Mouse (Mus musculus): ENCODE results near the gene Flt1.
A peak's percentile ranks its signal among the peaks of the same experiment; 100 is the strongest.

Flt1 gene

DNA sequence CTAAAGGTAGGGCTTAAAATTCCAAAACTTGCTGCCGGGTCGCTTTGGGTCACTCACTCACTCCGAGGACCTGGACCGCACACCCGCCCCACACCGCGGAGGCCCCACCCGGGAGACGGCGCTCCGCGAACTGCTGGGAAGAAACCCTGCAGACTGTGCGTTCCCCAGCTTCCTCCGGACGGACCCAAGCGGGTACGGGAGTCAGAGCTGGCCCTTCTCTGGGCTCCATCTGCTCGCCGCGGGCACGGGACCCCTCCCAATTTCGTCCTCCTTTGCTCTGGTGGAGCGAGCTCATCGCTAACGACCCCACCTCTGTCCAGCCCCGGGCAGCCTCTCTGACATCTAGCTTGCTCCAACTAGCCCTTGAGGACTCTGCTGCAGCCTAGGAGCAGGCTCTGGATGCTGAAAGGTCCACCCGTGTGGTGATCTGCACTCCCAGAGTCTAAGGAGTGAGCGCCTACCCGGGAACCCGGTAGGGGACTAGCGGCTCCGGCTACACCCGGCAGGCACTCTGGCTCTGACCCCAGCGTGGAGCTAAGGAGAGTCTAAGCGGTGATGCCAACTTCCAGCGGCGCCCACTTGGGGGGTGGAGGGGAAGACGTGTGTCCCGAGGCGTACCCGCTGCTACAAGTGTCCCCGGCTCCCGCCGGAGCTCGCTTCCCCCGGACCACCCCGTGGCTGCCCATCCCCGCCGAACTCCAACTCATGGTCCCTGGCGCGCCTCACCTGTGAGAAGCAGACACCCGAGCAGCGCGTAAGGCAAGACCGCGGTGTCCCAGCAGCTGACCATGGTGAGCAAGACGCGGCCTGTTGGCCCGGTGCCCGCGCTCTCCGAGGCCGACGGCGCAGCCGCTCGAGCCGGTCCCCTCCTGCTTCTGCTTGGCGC, 623 bp downstream of the Flt1 start:
- peak; percentile 62 for DNase-seq (ENCODE audit: low spot score)

DNA sequence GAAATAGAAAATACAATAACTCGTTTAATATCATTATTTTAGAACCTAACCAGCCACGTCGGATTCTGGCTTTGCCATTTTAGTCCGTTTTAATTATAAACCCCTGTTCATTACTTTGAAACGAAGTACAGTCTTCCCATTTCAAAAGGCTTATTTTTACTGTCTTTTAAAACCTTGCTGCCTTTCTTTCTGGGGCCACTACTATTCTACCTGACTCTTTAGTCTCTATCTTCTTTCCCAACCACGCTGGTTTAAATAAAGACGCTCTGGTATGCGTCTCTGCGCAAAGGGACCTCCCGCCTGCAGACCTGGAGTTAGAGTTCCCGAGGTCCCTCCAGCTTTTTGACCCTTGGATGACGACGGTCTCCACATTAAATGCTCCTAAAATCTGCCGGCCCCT, 1.4 kb downstream of the Flt1 start:
- DNase-seq (ENCODE audit: low spot score): peak; percentile 36

DNA sequence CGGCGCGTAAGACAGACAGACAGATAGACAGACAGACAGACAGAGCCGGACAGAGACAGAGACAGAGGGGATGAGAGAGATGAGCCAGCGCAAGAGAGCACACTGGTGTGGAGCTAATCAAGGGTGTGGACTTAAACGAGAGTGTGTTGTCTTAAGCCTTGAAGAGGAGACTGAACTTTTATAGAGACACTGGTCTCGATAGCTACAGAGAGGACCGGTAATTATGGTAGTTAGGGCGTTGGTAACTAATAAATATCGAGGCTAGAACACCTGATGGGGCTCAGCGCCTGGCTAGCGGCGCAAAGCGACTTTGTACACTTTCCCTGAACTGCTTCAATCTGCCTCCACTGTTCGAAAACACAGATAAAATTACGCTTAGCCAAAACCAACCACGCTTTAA, 2.0 kb downstream of the Flt1 start:
- DNase-seq (ENCODE audit: low spot score): peak; percentile 35

DNA sequence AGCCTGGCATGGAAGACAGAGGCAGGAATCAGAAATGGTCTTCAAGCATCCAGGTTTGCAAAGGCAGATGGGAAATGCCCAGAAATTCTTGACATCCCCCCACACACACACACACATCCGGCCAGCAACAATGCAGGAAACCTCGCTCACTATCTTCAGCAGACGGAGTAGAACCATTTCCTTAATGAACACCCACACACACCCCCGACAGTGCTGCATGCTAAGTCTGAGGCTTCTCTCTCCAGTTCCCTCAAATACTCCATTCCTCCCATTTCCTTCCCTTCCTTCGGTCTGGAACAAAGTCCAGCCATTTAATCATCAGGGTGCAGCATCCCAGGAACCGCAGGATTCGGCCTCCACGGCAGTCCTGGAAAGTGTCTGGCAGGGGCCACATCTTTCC, 4.4 kb downstream of the Flt1 start:
- DNase-seq (ENCODE audit: low spot score): peak; percentile 15

DNA sequence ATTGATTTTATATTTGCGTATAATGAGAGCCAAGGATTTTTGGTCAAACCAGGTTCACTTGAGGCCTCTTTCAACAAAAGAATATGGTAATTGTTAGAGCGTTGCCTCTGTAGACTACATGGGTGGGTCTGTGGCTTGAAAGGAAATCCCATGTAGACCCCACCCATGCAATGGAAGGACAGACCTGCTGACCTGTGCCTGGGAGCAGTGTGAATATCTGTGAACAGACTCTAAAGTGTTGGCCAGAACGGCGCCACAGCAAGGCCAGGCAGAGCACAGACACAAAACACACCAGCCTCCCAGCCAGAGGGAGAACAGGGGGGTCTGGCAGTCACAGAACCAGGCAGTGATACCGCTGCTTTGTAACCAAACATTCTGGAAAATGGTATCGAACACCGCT, 7.5 kb downstream of the Flt1 start:
- DNase-seq (ENCODE audit: low spot score): no peak

DNA sequence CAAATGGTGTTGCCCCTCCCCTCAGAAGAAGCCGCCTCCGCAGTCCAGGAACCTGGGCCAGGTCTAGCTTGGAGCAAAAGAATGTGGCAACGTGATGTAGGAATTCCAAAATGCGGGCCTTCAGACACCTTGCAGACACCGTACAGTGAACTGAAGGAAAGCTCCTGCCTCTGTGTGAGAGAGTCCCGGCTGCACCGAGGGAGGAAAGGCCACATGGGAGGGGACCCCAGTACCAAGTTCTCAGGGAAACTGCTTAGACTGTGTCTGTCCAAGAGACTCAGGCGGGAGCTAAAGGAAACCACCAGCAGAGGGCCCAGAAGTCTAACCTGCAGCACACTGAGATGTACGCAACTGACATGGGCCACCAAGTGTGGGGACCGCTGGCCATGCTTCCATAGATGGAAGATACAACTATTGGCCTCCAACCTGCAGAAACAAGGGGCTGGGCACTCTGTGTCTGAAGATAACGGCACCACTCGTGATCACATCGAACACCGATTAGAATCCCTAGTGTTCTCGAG, 9.1 kb downstream of the Flt1 start:
- no peak for DNase-seq (ENCODE audit: low spot score)

DNA sequence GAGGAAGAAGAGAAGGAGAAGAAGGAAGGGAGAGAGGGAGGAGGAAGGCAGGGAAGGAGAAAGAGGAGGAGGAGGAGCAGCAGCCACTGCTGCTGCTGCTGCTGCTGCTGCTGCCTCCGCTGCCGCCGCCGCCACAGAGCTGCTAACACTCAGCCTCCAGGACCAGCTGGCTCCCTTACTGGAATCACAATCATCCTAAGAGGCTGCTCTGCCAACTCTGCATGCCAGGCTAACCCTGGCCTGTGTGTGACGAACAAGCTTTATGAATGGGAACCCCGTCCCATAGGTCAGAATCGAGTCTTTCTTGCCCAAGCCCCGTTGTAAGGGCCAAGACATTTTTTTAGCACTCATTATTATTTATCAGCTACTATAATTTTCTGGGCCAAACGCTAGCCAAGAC, 9.5 kb downstream of the Flt1 start:
- DNase-seq (ENCODE audit: low spot score): no peak

DNA sequence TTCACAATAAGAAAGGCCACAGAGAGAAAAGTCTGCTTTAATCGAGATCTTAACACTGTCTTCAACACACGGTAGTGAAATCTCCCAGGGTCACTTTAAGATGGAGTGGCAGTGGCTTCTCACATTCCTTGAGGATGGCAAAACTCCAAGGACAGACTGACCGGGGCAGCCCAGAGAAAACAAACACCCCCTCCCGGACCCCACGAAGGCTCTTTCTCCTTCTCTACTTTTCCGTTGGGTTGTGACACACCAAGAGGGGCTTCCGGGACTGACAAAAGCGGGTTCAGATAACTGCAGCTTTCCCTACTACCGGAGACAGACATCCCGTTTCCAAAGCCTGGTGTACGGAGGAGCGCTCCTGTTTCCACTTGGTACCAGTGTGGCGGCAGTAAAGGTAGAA, 10.4 kb downstream of the Flt1 start:
- DNase-seq (ENCODE audit: low spot score): no peak

DNA sequence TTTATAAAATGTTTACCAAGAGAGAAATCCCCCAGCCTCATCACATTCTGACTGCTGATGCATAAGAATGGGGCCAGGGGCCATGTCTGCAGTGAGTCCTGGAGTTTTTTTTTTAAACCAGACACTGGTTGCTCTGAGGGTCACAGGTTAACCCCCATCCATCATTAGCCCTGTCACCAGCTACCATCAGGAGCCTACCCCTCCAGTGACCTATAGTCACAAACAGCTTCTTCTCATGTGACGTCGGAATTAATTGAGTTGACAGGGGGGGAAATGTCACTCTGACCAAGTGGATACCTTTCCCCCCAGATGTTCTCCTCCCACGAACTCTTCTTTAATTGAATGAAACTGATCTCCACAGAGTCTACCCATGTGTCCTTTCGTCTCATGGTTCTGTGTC, 17.3 kb downstream of the Flt1 start:
- DNase-seq (ENCODE audit: low spot score): no peak

DNA sequence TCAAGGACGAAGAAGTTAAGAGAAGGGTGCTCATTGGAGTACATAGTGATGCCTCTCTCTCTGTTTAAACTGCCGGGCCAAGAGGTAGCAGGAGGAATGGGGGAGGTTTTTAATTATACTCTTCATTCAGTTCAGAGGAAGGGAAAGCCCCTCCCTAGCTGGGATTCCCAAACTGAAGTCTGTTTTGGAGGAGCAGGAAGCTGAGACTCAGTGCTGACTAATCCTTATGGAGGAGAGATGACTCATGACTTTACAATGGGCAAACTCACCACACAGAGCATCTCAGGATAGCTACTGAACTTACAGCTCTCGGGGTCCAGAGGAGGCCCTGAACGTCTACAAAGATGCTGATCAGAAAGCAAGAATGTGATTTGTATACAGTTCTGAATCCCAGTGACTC, 18.3 kb downstream of the Flt1 start:
- no peak for DNase-seq (ENCODE audit: low spot score)

DNA sequence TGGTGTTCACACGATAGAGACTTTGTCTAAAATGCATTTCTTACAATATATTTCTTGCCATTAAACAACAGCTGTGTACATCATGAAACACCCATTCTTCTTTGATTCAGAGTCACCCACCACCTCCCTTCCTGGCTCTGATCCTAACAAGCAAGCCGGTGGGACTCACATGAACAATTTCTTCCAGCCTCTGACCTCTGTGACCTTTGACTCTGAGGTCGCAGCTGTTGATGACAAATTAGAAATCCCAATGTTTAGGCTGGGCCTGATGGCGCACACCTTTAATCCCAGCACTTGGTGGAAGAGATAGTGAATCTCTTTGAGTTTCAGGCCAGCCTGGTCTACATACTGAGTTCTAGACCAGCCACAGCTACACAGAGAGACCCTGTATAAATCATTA, 20.9 kb downstream of the Flt1 start:
- DNase-seq (ENCODE audit: low spot score): no peak

DNA sequence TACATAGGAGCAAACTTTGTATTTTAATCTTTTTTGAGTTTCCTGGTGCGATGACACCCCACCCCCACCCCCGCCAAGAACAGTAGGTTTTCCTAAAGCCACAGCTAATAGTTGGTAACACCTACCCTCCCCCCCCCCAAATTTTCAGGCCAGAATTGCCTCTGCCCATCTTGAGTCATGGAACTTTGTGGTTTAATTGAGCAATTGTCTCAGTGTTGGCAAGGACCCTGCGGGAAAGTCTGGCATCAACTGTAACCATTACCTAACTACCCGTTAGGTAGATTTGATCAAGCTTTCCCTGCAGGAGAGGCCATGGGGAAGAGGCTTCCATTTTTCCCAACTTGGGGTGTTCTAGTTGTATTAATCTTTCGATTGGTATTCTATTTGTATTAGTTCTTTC, 23.4 kb downstream of the Flt1 start:
- DNase-seq (ENCODE audit: low spot score): no peak

DNA sequence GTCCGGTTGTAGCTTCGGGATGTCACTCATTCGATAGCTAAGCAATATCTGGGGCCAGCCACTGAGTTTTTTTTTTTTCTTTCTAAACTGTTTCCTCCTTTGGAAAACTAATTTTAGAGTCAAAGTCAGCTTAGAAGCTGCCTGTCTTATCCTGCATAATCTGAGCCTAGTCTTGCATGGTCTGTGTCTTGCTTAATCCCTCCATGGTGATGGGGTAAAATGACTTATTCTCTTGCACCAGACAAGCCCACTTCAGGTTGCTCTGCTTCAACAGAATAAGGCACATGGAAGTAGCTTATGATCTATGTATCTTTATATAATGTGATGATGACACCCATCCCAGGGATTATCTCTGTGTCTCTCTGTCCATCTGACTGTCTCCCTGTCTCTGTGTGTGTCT, 24.8 kb downstream of the Flt1 start:
- DNase-seq (ENCODE audit: low spot score): no peak

DNA sequence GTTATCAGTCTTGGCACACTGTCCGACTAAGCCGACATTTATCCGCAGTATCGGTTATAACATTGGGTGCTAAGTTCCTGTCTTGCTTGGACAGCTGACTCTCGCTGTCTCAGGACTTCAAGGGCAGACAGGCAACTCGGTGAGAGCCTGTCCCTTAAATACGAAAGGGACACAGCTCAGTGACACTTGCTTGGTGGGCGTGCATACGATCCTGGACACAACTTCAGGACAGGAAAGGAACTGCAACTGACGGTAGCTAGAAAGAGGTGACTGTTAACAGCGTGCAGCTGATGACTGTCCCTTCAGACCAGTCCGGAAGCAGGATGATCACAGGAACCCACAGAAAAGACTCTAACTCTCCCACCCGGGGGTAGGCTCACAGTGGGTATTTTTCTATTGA, 27.8 kb downstream of the Flt1 start:
- DNase-seq (ENCODE audit: low spot score): peak; percentile 35

DNA sequence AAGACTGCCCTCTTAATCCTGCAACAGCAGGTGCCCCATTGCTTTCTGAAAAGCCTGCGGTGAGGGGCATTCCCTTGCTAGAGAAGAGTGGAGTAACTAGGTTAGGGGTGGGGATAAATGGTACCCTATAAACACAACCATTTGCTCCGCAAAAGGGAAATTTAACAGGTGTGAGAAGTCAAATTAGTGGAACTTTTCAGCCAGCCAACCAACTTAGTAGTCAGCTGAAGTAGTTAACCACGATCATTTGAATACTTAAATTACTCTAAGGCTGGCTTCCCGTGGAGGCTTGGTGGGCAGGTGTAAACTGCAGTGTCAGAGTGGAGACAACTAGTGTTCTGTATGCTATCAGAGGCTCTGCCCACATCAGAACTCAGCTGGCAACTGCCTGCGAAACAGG, 28.6 kb downstream of the Flt1 start:
- no peak for DNase-seq (ENCODE audit: low spot score)

DNA sequence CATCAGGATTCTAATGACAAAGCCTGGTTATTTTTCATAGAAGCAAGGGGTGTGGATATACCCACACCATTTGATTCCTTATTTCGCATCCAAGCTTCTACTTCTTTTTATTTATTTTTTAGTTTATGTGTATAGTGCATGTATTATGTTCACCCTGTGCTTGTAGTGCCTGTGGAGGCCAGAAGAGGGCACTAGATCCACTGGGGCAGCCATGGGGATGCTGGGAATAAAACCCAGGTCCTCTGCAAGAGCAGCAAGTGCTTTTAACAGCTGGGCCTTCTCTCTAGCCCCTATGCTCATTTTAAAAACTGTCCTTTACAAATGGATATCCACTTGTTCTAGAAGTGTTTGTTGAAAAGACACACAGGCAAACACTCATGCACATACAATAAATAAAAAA, 33.2 kb downstream of the Flt1 start:
- DNase-seq (ENCODE audit: low spot score): no peak

DNA sequence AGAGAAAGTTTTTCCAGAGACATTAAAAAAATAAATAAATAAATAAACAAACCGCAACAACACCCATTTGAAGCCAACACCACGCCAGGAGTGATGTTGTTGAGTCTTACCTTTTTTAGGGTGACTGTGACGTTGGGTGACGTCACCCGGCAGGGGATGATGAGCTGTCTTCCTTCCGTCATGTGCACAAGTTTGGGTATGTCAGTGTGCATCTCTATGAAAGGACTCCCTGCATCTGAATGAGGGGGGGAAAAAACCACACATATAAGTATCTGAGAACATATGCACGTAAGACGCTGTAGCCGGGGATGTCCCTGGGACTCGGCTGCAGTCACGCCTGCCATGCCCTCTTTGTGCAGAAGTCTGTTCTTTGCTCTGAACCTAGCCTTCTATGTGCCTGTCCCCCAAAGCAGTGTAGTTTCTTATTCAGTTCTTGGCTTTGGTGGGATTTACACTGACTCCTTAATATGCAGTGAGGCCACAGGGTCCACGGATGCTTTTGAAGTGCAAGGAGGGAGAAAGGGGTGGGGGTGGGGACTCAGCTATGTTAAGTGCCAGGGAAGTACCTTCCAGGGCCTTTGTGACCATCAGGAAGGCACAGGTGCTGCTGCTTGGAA, 42.0 kb downstream of the Flt1 start:
- no peak for DNase-seq (ENCODE audit: low spot score)

DNA sequence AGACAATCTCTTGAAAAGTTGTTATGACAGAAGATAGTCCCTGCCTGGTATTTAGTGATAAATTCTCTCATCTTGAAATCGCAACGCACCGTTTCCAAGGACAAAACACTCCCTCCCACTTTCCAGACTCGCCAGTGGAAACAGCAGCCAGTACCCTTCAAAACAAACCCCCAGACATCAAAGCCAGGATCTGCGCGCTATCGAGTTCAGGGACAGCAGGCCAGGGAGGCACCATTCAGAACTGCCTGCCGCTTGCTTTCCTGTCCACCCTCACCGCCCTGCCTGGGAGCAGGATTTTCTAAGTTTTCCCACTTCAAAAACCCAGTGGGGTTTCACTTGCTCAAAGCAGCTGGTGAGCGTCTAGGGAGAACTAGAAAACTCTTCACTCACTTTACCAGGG, 44.6 kb downstream of the Flt1 start:
- DNase-seq (ENCODE audit: low spot score): no peak

DNA sequence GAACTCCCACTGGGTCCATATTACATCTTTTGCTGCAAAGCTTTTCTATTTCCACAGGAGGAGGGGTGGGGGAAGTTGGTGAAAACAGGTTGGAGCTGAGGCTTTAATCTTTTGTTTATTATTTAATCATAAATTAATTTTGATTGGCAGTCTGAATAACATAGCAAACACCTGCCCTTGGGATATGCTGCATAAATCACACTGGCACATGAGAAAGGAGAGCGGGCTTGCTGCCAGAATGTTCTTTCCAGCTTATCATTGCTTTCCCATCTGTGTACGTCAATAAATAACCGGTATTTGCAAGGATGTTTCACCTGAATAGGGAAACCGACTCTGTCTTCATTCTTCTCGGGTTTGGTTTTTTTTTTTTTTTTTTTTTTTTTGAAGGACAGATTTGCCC, 45.1 kb downstream of the Flt1 start:
- DNase-seq (ENCODE audit: low spot score): no peak

DNA sequence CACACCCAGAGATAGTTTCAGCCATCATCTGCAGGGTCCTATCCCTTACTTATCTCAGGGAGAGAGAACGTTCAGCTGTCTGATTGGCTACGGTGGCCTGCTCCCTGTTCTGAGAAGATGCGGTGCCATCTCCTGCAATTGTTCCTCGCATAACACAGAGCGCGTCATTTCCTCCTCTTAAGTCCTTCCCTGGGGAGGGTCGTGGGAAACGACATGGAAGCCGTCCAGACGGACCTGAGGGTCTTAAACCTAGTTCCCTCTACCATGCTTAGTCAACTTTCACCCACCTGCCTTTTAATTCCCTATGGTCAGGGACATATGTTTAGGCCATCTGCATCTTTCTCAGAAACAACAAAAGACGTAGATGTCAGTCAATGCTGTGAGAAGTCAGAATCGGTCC, 46.5 kb downstream of the Flt1 start:
- no peak for DNase-seq (ENCODE audit: low spot score)

DNA sequence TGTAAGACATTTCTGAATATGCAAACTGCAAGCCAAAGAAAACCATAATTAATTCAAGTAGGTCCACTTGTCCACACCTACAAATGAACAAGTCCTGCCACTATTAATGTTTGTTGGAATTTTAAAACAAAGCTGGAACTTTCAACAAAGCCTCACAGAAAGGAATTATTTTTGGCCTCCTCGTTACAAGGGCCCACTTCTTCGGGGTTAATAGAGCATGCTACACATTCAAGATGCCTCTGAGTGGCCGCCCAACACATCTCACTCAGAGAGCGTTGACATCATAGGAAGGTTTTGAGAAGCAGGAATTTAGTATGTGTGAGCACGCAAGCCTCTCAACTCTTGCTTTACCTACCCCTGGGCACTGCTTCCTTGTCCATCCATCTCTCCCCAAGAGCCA, 50.0 kb downstream of the Flt1 start:
- DNase-seq (ENCODE audit: low spot score): peak; percentile 44

DNA sequence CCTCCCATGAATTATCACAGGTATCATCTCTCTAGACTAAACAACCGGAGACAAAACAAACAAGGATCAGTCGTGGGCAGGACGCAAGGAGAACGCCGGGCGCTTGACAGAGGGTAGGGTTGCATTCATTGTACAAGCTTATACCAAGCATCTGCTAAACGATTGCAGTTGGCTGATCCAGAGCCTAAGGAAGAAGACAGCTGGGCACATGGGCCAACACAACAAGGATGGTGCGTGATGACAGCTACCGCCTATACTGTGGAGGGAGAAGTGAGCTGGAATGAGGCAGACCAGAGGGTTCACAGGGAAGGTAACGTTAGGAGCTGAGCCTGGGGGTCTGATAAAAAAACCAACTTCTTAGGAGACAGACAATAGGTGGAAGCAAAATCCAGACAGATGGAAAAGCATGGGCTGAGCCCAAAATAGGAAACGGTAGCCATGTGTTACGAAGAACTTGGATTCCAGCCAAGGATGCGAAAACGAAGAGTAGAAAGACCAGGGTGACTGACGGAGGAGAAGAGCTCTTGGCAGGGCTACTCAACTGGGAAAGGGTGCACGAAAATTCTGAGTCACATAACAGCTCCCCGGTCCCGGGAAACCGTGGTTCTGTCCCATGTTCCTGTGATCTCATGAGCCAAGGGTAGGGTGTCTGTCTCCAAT, 53.9 kb downstream of the Flt1 start:
- no peak for DNase-seq (ENCODE audit: low spot score)

Measured in retina, embryonic 14.5 days (tissue).